Mouse (Mus musculus) common myeloid progenitor, adult 5-6 weeks (primary cell): Measurements from ENCODE around the gene Cd82. TPM values are rescaled to one million over a fixed set of nuclear protein-coding genes. Genes with fewer than 3 reads are reported as not detected.
A peak's percentile ranks its signal among the peaks of the same experiment; 100 is the strongest.

ENCODE experiments used
- ATAC-seq: replicated peaks from 2 replicates; pipeline ENCODE4 v1.8.0; 2016; ENCODE audit warnings: low read depth, mild to moderate bottlenecking, moderate TSS enrichment, inconsistent platforms; ENCODE audit not compliant: poor library complexity, severe bottlenecking
- total RNA-seq: library from RNA; stranded (forward); fragments of 200-1000, 187-1606 nt; gene quantifications from 2 replicates; pipeline ENCODE4 v1.2.3, GENCODE M21; 2017

Cd82 gene
- total RNA-seq, 1 experiment from 2014 or later, result 42.9 TPM

- ATAC-seq, result peak; percentile 33
These were observed 7.2 kb upstream of the Cd82 start for GRCm38 (mm10) chr2:93470127-93470526.

GRCm38 (mm10) chr2:93469118-93469517 is 6.2 kb upstream of the Cd82 start:
- 0 out of 2 replicates have a peak, but pooled peaks have one; percentile 24 for ATAC-seq

GRCm38 (mm10) chr2:93466314-93466713 is 3.4 kb upstream of the Cd82 start:
- no peak for ATAC-seq

- peak; percentile 76 for ATAC-seq
These were observed 848 bp downstream of the Cd82 start for GRCm38 (mm10) chr2:93461869-93462714.

- ATAC-seq, result no peak
These were observed 2.0 kb downstream of the Cd82 start for GRCm38 (mm10) chr2:93460786-93461469.

GRCm38 (mm10) chr2:93459208-93459920 is 3.6 kb downstream of the Cd82 start:
- no peak; the same call in 1 of the 2 replicates for ATAC-seq

GRCm38 (mm10) chr2:93458332-93459207 is 4.4 kb downstream of the Cd82 start:
- ATAC-seq, result peak; percentile 15; the same call in 1 of the 2 replicates

GRCm38 (mm10) chr2:93457426-93458130 is 5.4 kb downstream of the Cd82 start:
- peak; percentile 26 for ATAC-seq

GRCm38 (mm10) chr2:93456140-93456539 is 6.8 kb downstream of the Cd82 start:
- ATAC-seq, result no peak; the same call in 1 of the 2 replicates

- no peak for ATAC-seq
These were observed 7.9 kb downstream of the Cd82 start for GRCm38 (mm10) chr2:93454817-93455591.

GRCm38 (mm10) chr2:93454334-93454733 is 8.6 kb downstream of the Cd82 start:
- ATAC-seq, result peak; percentile 4

GRCm38 (mm10) chr2:93453046-93453445 is 9.9 kb downstream of the Cd82 start:
- no peak for ATAC-seq

- ATAC-seq, result no peak
These were observed 10.4 kb downstream of the Cd82 start for GRCm38 (mm10) chr2:93452506-93452905.

GRCm38 (mm10) chr2:93452057-93452456 is 10.9 kb downstream of the Cd82 start:
- ATAC-seq, result no peak

- ATAC-seq, result no peak
These were observed 11.6 kb downstream of the Cd82 start for GRCm38 (mm10) chr2:93451219-93451938.

GRCm38 (mm10) chr2:93450695-93451094 is 12.2 kb downstream of the Cd82 start:
- ATAC-seq, result no peak

- ATAC-seq, result peak; percentile 52
These were observed 13.3 kb downstream of the Cd82 start for GRCm38 (mm10) chr2:93449657-93450056.

- ATAC-seq, result no peak
These were observed 14.2 kb downstream of the Cd82 start for GRCm38 (mm10) chr2:93448774-93449173.
